Mouse (Mus musculus) cerebellum, adult 8-10 months (tissue): ENCODE data around the gene Sik3.
A peak's percentile ranks its signal among the peaks of the same experiment; 100 is the strongest.

ENCODE experiments used
- DNase-seq: peaks from one replicate; pipeline ENCODE4 v3.0.0; 2022

Sik3 gene

DNA sequence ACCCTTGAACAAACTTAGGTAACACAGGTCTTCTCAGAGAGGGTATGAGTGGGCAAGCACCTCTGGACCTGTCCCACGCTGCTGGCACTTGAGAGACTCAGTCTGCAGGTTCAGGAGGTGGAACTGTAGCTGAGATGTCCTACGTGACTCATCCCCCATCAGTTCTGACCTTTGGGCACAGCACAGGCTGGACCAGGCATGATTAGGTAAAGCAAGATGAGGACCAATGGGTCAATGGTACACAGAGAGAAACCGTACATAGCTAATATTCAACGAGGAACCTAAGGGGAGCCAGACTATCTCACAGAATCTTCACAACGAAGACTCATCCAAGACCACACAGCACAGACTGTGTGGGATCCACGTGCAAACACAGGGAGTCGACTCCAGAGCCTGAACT lies 226.2 kb downstream of the Sik3 start:
- no peak for DNase-seq

GRCm38 (mm10) chr9:46240526-46241153 lies 228.0 kb downstream of the Sik3 start, which contains the start of gene Apoa4:
Gene Apoa4, plus strand, starts transcription at chr9:46240696.
- no peak for DNase-seq

DNA sequence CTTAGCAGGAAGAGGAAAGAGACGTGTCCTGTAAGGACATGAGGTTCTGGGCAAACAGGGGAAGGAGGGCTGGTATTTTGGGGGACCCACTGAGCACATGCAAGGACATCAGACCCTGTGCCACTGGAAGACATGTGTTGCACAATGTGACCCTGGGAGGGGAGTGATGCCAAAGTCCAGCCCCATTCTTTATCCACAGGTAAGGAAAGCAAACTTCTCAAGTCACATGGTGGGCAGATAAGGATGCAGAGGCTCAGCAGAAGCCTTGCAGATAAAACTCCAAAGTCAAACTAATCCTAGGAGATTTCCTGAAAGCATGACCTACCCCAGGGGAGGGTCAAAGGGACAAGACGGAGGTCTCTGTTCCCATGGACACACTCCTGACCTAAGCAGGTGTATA lies 229.2 kb downstream of the Sik3 start:
- no peak for DNase-seq

DNA sequence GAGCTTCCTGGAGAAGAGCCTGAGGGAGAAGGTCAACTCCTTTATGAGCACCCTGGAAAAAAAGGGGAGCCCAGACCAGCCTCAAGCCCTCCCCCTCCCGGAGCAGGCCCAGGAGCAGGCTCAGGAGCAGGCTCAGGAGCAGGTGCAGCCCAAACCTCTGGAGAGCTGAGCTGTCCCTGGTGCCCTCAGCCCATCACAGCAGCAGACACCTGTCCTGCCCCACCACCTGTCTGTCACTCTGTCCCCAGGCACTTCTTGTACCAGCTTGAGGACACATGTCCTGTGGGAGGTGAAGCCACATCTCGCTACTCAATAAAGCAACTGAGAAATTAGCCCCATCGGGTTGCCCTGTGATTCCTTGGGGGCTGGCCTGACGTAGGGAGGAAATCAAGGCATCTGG lies 230.5 kb downstream of the Sik3 start:
- no peak for DNase-seq

DNA sequence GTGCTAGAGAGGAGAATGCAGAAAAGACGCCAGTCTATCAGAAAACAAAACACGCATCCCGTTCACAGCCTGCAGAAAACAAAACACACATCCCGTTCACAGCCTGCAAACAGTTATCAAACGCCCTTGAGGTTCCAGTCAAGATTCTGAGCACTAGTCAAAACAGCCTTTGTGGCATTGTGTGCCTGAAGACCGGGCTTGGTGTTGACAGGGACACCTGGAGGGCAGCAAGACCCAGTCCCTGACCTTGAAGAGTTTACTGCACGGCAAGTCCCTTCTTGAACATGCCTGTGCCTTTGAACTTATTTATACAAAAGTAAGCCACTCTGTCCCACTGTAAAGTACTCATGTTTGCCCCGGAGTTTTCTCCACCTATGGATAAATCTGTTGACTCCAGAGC lies 231.0 kb downstream of the Sik3 start:
- no peak for DNase-seq

DNA sequence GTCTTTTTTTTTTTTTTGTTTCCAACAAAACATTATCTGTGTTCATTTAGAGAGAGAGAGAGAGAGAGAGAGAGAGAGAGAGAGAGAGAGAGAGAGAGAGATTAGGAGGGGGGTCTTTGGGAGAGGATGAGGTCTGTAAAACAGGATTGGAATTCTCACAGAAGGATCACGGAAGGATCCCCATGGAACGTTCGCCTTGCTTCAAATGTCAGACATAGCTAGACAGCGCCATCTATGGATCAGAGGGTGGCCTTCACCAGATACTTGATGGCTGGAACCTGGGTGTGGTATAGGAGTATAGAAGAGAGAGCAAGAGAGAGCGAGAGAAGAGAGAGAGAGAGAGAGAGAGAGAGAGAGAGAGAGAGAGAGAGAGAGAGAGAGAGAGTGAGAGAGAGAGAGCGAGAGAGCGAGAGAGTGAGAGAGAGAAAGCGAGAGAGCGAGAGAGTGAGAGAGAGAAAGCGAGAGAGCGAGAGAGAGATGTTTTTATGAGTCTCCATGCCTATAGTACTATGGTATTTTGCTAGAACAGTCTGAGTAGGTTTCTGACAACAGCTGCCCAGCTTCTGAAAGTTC lies 234.2 kb downstream of the Sik3 start:
- peak; percentile 68 for DNase-seq

GRCm38 (mm10) chr9:46256177-46256576 lies 243.6 kb downstream of the Sik3 start:
- no peak for DNase-seq

DNA sequence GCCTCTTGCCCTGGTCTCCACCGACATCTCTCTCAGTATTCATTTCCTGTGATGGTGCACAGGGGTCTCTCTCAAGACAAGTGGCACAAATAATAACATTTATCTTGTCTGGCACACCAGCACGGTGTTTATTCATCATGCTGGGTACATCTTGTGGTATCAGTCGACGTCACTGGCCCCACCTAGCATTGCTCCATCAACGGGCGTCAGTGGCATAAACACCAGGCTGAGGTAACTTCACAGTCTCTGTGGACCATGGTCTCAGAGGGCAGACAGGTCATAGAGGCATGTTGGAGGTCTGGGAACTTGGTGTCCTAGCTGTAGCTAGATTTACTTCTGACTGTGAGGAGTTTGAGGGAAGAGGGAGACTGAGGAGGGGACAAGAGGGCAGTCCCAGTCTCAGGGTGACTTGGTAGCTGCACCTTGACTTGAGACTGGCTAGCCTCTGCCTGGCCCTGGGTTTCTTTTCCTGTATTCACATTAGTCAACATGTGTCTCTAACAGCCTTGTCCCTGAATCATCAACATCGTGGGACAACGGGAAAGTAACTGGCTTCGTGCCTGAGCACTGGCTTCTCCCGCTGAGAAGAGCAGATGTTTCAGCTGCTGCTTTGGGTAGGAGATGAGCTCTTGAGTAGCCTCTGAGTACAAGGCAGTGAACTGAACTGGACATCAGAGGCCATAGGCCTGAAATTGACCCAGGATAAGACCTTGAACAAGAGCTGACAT lies 244.2 kb downstream of the Sik3 start:
- DNase-seq = no peak

DNA sequence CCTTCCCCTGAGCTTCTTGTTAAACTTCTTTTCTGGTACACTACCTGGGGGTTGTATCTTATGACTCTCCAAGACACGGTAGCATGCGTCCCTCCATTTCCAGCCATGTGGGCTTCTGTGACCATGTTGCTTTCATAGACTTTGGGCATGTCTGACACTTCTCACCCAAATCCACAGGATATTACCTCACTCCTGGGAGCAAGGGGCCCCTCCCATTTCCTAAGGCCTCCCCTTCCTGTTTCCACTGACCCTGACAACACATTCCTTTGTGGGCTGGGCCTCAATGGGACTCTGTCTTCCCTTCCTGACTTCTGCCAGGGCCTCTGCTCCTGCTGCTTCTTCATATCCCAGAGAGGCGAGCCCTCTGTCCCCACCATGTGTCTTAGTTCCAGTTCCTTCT lies 244.9 kb downstream of the Sik3 start:
- DNase-seq = no peak

DNA sequence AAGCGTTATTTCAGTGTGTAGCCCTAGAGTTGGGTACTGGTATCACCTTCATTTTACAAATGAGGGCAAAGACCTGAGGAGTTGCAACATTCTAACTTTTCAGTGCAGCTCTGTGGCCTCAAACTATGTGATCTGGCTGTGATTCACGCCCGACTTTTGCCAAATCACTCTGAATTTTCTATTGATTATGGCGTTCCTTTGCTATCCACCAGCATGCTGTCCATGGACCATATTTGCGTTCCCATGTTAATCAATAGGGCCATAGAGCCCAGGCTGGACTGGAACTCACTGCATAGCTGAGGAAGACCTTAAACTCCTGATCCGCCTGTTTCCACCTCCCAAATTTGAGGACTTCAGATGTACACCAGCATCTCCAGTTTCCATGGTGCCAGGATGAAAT lies 246.5 kb downstream of the Sik3 start:
- DNase-seq = no peak

DNA sequence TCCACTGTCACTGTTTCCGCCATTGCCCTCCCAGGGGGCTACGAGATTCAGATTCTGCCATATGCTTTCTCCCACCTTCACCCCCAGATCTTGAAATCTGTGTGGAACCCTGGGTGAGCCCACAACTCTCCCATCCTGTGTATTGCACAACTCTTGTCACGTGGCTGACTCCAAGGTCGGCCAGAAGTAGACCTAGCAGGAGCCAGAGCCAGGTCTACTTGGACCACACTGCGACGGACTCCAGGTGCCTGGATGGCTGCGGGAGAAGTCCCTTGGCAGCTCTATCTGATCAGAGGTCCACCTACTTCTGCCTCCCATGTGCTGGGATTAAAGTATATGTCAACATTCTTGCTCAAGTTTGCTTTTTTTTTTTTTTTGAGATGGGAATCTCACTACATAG lies 248.5 kb downstream of the Sik3 start:
- no peak for DNase-seq

DNA sequence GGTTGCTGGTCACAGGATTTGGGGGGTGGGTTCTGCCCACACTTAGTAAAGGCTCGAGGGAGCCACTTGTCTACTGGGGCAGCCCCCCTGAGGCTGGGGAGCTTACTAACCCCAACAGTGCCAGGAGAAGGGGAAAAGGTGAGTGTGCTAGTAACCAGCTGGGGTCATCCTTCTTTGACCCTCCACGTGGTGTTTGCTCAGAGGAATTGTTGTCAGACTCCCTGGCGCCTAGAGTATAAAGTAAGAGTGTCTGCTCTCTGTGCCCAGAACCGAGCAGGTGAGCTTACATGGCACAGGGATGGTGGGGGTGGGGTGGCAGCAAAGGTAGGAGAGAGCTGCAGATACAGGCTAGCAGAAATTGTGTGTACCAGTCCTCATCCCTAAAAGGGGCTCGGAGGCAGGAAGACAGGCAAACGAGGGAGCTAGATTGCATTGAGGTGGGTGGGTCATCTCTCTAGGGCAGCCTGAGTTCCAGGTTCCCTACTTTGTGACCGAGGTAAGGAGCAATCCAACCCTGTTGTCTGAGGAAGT lies 255.8 kb downstream of the Sik3 start, which contains the start of gene Apoa5:
Gene Apoa5 (plus strand): TSS at position 291 of the 531 bp plus-strand sequence.
- no peak for DNase-seq

DNA sequence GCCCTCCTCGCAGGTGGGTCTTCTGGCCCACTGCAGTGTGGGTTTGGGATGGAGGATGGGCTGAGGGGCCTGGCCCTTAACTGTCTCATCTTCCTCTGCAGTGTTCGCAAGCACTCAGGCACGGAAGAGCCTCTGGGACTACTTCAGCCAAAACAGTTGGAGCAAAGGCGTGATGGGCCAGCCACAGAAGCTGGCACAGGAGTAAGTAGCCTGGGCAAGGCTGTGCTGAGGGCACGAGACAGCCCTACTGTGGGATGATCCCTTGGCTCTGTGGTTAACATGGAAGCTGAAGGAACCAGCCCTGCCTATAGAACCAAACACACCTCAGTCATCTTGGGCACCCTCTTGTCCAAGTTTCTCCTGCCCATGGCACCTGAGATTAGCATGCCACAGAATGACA lies 256.5 kb downstream of the Sik3 start:
- no peak for DNase-seq

- no peak for DNase-seq
Observed at GRCm38 (mm10) chr9:46270782-46271181, 258.2 kb downstream of the Sik3 start.

DNA sequence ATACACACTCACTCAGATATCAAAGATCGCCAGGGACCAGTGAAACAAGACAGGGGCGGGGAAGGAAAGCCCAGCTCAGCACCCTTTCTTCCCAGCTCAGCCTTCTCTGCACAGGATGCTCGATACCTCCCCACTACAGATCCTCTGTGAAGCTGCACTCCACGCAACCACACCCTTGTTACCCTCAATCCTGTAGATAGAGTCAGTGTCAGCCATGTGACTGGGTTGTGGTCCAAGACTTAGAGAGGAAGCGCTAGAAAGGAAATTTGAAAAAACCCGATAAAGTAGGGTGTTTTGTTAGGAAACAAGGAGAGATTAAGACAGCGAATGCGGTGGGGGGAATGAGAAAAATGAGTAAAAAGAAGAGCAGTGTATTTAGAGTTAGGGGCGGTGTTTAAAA lies 259.4 kb downstream of the Sik3 start:
- DNase-seq = no peak

DNA sequence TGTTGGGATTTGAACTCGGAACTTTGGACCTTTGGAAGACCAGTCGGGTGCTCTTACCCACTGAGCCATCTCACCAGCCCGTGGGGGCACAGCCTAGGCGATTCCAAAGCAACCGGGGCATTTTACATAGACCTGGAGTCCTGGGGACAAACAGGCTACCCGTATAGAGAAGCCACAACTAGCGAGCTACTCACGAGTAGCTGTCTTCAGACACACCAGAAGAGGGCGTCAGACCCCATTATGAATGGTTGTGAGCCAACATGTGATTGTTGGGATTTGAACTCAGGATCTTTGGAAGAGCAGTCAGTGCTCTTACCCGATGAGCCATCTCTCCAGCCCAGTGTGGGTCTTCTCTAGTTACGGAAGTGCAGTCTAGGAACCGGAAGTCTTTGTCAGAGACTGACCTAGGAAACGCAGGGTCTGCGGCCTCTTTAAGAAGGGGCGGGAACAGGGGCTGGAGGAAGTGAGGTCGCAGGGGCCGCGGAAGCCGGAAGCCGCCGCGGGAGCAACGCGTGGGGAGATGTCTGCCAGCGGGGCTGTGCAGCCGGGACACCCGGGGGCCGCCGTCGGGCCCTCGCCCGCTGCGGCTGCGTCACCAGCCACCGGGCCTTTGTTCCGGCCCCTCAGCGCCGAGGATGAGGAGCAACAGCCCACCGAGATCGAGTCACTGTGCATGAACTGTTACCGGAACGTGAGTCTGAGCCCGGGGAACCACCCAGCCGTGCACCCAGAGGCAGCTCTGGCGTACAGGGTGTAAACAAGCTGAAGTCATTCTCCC lies 260.2 kb downstream of the Sik3 start, which contains the start of gene Zpr1:
Gene Zpr1 (plus strand): TSS at position 388 of the 778 bp plus-strand sequence.
- DNase-seq = peak; percentile 82
